ENCODE assay signal across 14 mouse cellular contexts in the genomic region with DNA sequence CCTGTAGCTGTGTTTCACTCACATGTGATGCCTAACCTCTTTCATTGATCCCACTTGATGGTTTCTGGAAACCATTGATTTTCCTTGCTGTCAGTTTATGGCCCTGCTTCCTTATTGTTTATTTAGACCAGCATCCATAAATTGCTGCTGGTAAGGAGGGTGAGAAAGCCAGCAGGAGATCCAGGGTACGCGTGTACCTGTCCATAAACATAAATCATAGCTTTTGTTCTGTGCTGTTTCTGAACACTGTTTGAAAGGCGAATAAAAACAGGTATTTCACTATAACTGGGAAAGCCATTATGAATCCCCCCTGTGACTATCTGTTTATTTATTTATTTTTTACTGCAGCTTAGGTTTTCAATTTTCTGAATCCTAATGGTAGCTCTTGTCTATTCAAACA.
"Had no signal": no experiment of that assay in that cellular context is flagged by ENCODE, and none has a peak within 500 bp of the region (broad histone marks: within the 10 kb centered on the region; RNA-seq: fewer than 3 reads in every experiment).

No protein-coding gene starts in this region.

- H3K4me3 ChIP-seq: stomach, embryonic 15.5 days had no signal

- H3K27ac ChIP-seq: stomach, embryonic 15.5 days; stomach, postnatal 0 days had no signal

- H3K4me2 ChIP-seq: stomach, embryonic 15.5 days had no signal

- H3K36me3 ChIP-seq: stomach, embryonic 15.5 days had no signal

- H3K27me3 ChIP-seq: stomach, embryonic 15.5 days had no signal

- H3K4me1 ChIP-seq: stomach, embryonic 15.5 days had no signal

- DNase-seq: retina, postnatal 1 day; right cerebral cortex, adult 18-20 months; right cerebral cortex, postnatal 14 days; right cerebral cortex, postnatal 25 days; right cerebral cortex, postnatal 4 days; spleen, adult 18-20 months; thymus, adult 18-20 months; thymus, adult 2 months; thymus, postnatal 14 days; thymus, postnatal 25 days; thymus, postnatal 36 days; thymus, postnatal 4 days had no signal

- H3K9me3 ChIP-seq: stomach, embryonic 15.5 days had no signal

- H3K9ac ChIP-seq: stomach, embryonic 15.5 days had no signal
